Mouse (Mus musculus) adipocyte (in vitro differentiated cells): ENCODE results near the gene Gm37240.

ENCODE experiments used
- DNase-seq: peaks from one replicate; pipeline ENCODE4 v3.0.0-alpha.2; 2016; ENCODE audit warnings: low spot score

Gm37240 gene

GRCm38 (mm10) chr3:85131878-85132277, 755.4 kb downstream of the Gm37240 start:
- no peak for DNase-seq

DNA sequence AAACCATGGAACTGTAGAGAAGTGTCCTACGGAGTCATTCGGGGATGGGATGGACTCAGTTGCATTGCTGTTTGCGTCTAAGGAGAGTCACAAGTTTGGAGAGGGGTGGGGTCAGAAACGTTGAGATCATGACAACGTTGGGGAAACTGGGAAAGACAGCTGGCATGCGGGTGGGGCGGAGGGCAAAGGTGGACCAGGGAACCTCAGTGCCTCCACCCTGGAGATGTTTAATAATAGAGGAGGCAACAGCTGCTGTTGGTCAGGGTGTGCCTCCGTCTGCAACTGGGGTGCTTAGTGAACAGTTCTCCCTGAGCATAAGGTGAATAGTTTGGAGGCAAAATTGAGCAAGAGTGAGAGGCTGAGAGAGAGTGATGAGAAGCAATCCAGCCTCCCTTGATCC, 758.8 kb downstream of the Gm37240 start:
- DNase-seq: no peak

- no peak for DNase-seq
Observed at GRCm38 (mm10) chr3:85126970-85127369, 760.3 kb downstream of the Gm37240 start.

DNA sequence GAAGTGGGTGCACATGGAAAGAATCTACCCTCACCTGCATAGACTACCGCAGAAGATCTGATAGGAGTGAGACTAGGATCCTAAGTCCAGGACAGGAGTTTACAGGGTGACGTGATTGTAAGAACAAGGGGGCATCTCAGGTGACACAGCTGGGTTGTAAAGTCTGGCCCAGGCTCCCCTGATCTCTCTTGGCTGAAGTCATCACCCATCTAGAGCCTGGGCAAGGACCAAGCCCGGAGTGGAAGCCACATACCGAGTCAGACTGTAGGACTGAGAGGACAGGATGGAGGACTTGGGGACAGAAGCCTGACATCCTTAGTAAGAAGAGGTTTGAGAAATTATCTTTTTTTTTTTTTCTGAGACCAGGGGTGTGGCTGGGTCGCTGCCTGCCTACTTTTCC, 761.8 kb downstream of the Gm37240 start:
- no peak for DNase-seq

DNA sequence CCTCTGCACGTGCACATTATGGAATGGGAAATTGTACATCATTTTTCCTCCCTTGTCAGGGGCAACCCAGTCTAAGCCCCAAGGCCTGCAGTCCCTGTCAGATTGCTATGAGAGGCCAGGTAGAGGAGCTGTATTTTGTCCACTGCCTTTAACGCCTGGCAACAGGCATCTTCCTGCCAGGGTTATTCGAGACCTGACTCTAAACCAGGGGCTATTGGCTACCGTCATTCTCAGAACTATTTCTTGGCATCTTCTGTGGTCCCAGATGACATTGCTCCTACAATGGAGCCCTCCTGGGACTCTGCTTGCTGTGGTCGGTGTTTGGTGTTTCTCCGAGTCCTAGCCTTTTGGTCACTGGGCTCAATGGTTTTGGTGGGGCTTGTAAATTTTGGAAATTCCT, 762.4 kb downstream of the Gm37240 start:
- no peak for DNase-seq

DNA sequence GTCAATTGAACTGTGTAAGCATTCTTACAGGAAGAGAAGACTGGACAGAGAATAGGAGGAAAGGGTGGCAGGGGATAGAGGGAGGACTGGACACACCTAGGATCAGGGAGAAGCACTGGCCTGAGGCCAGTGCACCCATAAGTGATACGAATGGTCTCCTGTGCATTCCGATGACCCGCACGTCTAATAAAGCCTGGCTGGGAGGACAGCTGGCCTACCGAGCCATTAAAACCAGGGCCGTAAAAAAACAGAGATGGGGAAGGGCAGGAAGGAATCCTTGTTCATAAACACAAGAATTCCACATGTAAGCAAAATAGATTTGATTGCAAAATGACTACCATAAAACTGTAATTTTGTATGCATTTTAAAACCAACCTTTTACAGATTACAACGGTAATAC, 762.9 kb downstream of the Gm37240 start:
- DNase-seq: no peak

GRCm38 (mm10) chr3:85117702-85118101, 769.6 kb downstream of the Gm37240 start:
- no peak for DNase-seq

GRCm38 (mm10) chr3:85117014-85117413, 770.3 kb downstream of the Gm37240 start:
- DNase-seq: no peak

DNA sequence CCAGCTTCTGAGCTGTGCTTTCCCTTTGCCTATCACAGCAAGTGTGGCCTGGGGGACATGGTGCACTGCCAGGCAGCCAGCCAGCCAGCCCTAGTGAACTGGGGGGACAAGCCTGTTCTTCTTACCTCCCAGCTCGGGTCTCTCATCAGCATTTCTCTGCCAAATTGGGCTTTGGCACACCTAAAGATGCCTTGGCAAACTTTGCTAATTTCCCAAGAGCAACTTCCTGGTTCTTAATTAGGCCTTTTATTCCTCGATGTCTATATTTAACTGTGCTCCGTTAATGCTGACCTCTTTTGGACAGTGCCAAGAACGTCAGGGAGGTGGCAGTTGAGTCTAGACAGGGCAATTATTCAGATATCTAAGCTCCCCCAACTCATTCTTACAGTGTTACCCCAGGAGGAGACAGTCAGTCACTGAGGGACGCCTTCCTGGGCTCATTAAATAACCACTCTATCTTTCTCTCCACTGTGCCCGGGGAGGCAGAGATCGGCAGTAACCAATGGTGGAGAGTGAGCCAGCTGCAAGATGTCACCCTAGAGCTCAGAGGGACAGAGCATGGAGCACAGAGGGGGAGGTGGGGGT, 771.3 kb downstream of the Gm37240 start:
- no peak for DNase-seq

GRCm38 (mm10) chr3:85113565-85113964, 773.8 kb downstream of the Gm37240 start:
- DNase-seq: no peak

- no peak for DNase-seq
Observed at GRCm38 (mm10) chr3:85110762-85111161, 776.6 kb downstream of the Gm37240 start.

GRCm38 (mm10) chr3:85109221-85109620, 778.1 kb downstream of the Gm37240 start:
- no peak for DNase-seq

GRCm38 (mm10) chr3:85108396-85108795, 778.9 kb downstream of the Gm37240 start:
- DNase-seq: no peak

GRCm38 (mm10) chr3:85106956-85107355, 780.4 kb downstream of the Gm37240 start:
- no peak for DNase-seq

DNA sequence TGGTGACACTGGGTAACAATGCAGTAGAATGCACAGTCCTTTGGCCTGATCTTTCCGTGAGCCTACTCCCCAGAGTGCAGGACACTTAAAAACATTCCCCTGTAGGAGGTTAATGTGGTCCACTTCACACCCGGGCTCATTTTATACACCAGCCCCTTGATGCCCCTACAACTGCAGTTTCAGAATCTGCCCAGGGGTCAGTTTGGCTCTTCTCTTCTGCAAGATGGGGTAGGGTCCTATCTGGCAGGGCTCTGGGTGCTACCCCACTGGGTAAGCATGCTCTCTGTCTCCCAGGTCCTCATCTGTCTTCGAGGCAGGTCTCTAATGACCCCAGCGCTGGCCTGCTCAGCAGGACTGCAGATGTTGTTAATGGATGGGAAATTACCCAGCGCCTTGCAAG, 783.0 kb downstream of the Gm37240 start:
- DNase-seq: no peak

DNA sequence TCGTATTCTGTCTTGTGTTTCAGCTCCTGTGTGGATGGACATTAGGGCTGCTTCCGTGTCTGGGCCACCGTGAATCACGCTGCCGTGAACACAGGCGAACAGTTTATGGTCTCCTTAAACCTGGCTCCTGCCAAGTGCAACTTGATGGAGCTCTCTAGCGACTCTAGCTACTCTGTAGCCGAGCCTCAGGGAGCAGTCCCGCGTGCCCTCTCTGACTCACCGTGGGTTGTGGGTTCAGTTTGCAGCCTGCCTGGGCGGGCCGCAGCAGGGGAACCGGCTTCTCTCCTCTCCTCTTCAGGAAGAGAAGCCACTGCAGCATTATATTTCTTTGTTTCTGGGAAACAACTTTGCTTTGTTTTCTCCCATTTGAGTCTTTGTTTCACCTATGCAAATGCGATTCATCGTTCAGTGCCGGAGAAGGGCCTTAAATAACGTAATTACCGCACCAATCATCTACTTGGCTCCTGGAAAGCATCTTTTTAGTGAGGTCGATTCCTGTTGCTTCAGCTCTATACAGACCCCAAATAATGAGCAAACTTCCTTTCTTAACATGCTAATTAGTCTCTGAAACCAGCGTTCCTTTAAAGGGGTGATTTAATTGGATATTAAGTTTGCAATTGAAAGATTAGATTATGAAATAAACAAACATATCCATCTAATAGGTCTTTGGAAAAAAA, 806.3 kb downstream of the Gm37240 start:
- DNase-seq: no peak

GRCm38 (mm10) chr3:85064113-85064512, 823.2 kb downstream of the Gm37240 start:
- DNase-seq: no peak

DNA sequence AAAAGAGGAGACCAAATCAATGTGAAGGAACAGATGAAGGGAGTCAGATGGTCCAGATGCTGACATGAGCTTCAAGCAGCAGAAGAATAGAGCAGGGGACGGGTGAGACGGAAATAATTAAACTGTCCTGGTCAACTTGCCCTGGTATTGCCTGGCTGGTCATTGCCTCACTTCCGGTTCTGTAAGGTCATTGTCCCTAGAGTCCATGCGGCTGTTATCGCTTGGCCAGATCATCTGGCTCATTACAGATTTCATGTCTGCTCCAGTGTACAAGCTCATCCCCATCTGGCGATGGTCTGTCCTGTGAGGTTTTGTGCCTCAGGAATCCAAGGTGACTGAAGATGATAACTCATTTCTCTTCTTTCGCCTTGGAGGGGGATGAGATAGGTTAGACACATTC, 827.2 kb downstream of the Gm37240 start:
- DNase-seq: no peak

- no peak for DNase-seq
Observed at GRCm38 (mm10) chr3:85057245-85057644, 830.1 kb downstream of the Gm37240 start.

DNA sequence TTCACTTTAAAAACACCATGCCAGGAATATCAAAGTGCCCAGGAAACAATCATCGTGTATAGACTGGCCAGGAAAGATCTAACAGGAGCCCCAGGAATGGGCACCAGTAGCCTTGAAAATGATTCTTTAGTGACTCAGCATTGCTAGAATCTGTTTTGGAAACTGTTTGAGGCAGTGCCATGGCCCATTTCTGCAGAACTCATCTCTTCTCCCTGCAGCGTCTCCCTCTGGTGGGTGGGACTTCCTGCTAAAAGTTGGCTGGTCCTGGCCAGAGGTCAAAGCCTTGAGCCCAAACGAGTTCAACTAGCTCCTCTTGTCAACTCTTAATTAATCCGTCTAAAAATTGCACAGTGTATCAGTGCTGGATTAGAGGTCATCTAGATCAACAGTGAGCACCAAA, 833.8 kb downstream of the Gm37240 start:
- DNase-seq: no peak

GRCm38 (mm10) chr3:85052196-85052595, 835.1 kb downstream of the Gm37240 start:
- no peak for DNase-seq

- no peak for DNase-seq
Observed at GRCm38 (mm10) chr3:85048569-85048968, 838.7 kb downstream of the Gm37240 start.

GRCm38 (mm10) chr3:85043679-85044218, 843.6 kb downstream of the Gm37240 start:
- DNase-seq: no peak

- DNase-seq: no peak
Observed at GRCm38 (mm10) chr3:85042126-85042525, 845.2 kb downstream of the Gm37240 start.
